Mouse (Mus musculus) limb, embryonic 15.5 days (tissue): ENCODE results near the gene Miga1. TPM values are rescaled to one million over a fixed set of nuclear protein-coding genes. Genes with fewer than 3 reads are reported as not detected.

Source experiments
- ATAC-seq: fragments of 200-750 bp; cut with Nextera tagmentation; 2 replicates; pipeline ENCODE4 v1.8.0; 2017; ENCODE audit warnings: low read depth, moderate TSS enrichment; ENCODE audit not compliant: insufficient number of reproducible peaks, low FRiP score, low TSS enrichment
- H3K27ac ChIP-seq: fragments of 300-500 bp; sonication (generic); 2 replicates; pipeline ENCODE4 v1.5.1; 2015; ENCODE audit warnings: moderate library complexity, mild to moderate bottlenecking, inconsistent platforms
- H3K27me3 ChIP-seq: fragments of 300-500 bp; sonication (generic); 2 replicates; pipeline ENCODE4 v1.6.1; 2015; ENCODE audit warnings: inconsistent platforms
- H3K36me3 ChIP-seq: fragments of 300-500 bp; sonication (generic); 2 replicates; pipeline ENCODE4 v1.6.1; 2015; ENCODE audit warnings: inconsistent platforms
- H3K4me1 ChIP-seq: fragments of 300-500 bp; sonication (generic); 2 replicates; pipeline ENCODE4 v1.6.1; 2015; ENCODE audit warnings: inconsistent platforms
- H3K4me2 ChIP-seq: fragments of 300-500 bp; sonication (generic); 2 replicates; pipeline ENCODE4 v1.6.1; 2015; ENCODE audit warnings: mild to moderate bottlenecking, inconsistent platforms
- H3K4me3 ChIP-seq: fragments of 300-500 bp; sonication (generic); 2 replicates; pipeline ENCODE4 v1.5.1; 2015; ENCODE audit warnings: mild to moderate bottlenecking, inconsistent platforms
- H3K9ac ChIP-seq: fragments of 300-500 bp; sonication (generic); 2 replicates; pipeline ENCODE4 v1.6.1; 2015; ENCODE audit warnings: inconsistent platforms
- H3K9me3 ChIP-seq: fragments of 300-500 bp; sonication (generic); 2 replicates; pipeline ENCODE4 v1.6.1; 2016; ENCODE audit warnings: inconsistent platforms
- WGBS: fragments of 180-500 bp; shearing (Covaris S2); methylation state at CpG from one replicate; pipeline ENCODE4 v1.1.7; 2015; 5-methylcytosine and 5-hydroxymethylcytosine counted together
- polyA plus RNA-seq: library from polyadenylated mRNA; unstranded; fragments of >200 nt; fragmentation: Nextera tagmentation; extraction: Ambion mirVana; gene quantifications from 2 replicates; pipeline ENCODE4 v1.2.1, GENCODE M21; 2015

The Miga1 gene
- polyA plus RNA-seq, 1 experiment from 2014 or later, result 16.2 TPM

DNA sequence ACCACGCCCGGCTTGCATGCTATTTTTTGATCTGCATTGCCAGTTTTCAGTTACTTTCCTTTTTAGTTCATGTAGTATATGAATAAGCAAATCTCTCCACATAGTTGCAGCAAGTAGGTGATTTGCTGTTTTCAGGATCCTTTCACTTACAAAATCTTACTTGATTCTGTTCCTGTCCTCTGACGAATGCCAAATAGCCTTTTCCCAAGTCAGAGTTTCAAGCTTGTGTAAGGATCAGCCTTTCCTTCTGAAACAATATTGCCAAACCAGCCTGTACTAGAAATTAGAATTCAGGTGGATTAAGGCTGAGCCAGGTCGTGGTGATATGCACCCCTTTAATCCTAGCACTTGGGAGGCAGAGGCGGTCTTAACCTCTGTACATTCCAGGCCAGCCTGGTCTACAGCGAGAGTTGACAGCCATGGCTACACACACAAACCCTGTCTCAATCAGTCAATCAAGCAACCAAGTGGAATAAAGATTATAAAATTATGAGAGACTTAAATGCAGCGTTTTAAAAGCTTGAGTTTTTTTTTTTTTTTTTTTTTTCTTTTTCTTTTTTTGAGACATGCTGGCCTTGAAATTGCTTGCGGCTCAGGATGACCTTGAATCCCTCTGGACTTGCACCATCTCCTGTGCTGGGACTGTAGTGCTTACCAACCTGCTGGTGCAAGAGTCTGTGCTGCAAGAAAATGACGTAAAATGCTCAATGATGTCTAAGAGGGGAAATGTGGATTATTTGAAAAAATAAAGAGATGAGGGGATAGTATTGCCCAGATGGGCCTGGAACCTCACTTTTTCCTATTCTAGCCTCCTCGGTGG, 8.0 kb upstream of the Miga1 start:
- WGBS, result 88% methylated on average over 10 of the region's 10 CpGs
- H3K4me3 ChIP-seq, result no peak overlapping the region
- H3K27me3 ChIP-seq, result no peaks in the 10 kb centered on the region
- no peaks in the 10 kb centered on the region for H3K36me3 ChIP-seq
- no peak overlapping the region for H3K27ac ChIP-seq
- peaks cover 24% of the 10 kb centered on the region for H3K4me1 ChIP-seq
- H3K4me2 ChIP-seq, result no peak overlapping the region
- no peak overlapping the region for H3K9ac ChIP-seq
- no peak for ATAC-seq
- H3K9me3 ChIP-seq, result no peaks in the 10 kb centered on the region

GRCm38 (mm10) chr3:152347227-152347626, 7.0 kb upstream of the Miga1 start:
- WGBS, result 45% methylated on average over 3 of the region's 3 CpGs
- H3K27ac ChIP-seq, result no peak overlapping the region

DNA sequence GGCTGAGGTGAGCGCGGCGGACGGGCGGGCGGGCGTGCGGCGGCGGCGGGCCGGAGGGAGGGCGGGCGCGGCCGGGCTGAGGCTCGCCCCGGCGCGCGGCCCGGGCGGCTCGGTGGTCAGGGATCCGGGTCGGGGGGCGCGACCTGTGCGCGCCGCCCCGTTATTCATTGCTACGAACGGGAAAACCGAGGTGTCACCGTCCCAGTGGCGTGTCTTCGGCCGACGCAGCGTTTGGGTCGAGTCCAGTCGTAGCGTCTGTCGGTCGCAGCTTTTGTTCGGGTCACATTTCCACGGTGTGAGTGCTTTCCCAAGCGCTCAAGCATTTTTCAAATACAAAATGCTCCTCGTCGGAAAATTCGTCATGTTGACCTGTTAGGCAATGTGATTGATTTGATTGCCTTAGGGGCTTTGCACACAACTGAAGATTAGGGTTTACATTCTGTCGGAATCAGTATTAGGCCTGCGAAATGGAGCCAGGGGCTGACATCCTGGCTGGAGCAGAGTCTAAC, 6.5 kb upstream of the Miga1 start:
- WGBS, result under 1% methylated on average over 43 of the region's 54 CpGs
- H3K4me3 ChIP-seq, result peak overlapping the region; percentile 72
- H3K27me3 ChIP-seq, result no peaks in the 10 kb centered on the region
- peak; percentile 32; the same call in 1 of the 2 replicates for ATAC-seq
- peak overlapping the region; percentile 87 for H3K27ac ChIP-seq
- H3K36me3 ChIP-seq, result no peaks in the 10 kb centered on the region
- peaks cover 18% of the 10 kb centered on the region for H3K4me1 ChIP-seq
- H3K4me2 ChIP-seq, result peak overlapping the region; percentile 44
- H3K9ac ChIP-seq, result peak overlapping the region; percentile 92
- no peaks in the 10 kb centered on the region for H3K9me3 ChIP-seq

More at GRCm38 (mm10) chr3:152347227-152347626, 7.0 kb upstream of the Miga1 start:
- H3K36me3 ChIP-seq, result no peaks in the 10 kb centered on the region
- H3K9me3 ChIP-seq, result no peaks in the 10 kb centered on the region
- H3K9ac ChIP-seq, result peak overlapping the region; percentile 92; the same call in 1 of the 2 replicates
- H3K4me3 ChIP-seq, result peak overlapping the region; percentile 72
- peaks cover 18% of the 10 kb centered on the region for H3K4me1 ChIP-seq
- H3K27me3 ChIP-seq, result no peaks in the 10 kb centered on the region
- no peak for ATAC-seq
- peak overlapping the region; percentile 44 for H3K4me2 ChIP-seq

- 7% methylated on average over 40 of the region's 44 CpGs for WGBS
- Histone ChIP-seq H3K9me3 (no peaks in the 10 kb centered on the region), H3K4me1 (peaks cover 18% of the 10 kb centered on the region), H3K4me2 (peak within 1 kb of the TSS; percentile 44), H3K4me3 (peak within 1 kb of the TSS; percentile 72), H3K27ac (peak within 1 kb of the TSS; percentile 87), H3K27me3 (no peaks in the 10 kb centered on the region), H3K9ac (peak within 1 kb of the TSS; percentile 92), H3K36me3 (no peaks in the 10 kb centered on the region)
- peak; percentile 92 for ATAC-seq
Measured at GRCm38 (mm10) chr3:152345732-152346632, 5.8 kb upstream of the Miga1 start, which contains the start of gene Usp33. TSS of gene Usp33 (plus strand) at chr3:152346478.

GRCm38 (mm10) chr3:152342961-152343517, 2.8 kb upstream of the Miga1 start:
- H3K36me3 ChIP-seq, result no peaks in the 10 kb centered on the region
- peaks cover 13% of the 10 kb centered on the region for H3K4me1 ChIP-seq
- H3K4me2 ChIP-seq, result no peak overlapping the region
- no peak overlapping the region for H3K27ac ChIP-seq
- WGBS, result 84% methylated on average over 15 of the region's 15 CpGs
- ATAC-seq, result no peak
- no peaks in the 10 kb centered on the region for H3K27me3 ChIP-seq
- H3K9me3 ChIP-seq, result no peaks in the 10 kb centered on the region
- H3K9ac ChIP-seq, result no peak overlapping the region
- H3K4me3 ChIP-seq, result no peak overlapping the region

GRCm38 (mm10) chr3:152336085-152336484, 4.1 kb downstream of the Miga1 start:
- Histone ChIP-seq H3K27me3 (no peaks in the 10 kb centered on the region), H3K4me3 (no peak overlapping the region), H3K36me3 (peaks cover 47% of the 10 kb centered on the region), H3K27ac (no peak overlapping the region), H3K4me2 (no peak overlapping the region), H3K4me1 (peaks cover 6% of the 10 kb centered on the region), H3K9ac (no peak overlapping the region), H3K9me3 (no peaks in the 10 kb centered on the region)
- no peak for ATAC-seq
- WGBS, result 77% methylated on average over 8 of the region's 8 CpGs

- Histone ChIP-seq H3K4me1 (no peaks in the 10 kb centered on the region), H3K36me3 (peaks cover 47% of the 10 kb centered on the region), H3K9me3 (no peaks in the 10 kb centered on the region), H3K27ac (no peak overlapping the region), H3K9ac (no peak overlapping the region), H3K4me3 (no peak overlapping the region), H3K4me2 (no peak overlapping the region), H3K27me3 (no peaks in the 10 kb centered on the region)
- 91% methylated on average over 10 of the region's 10 CpGs for WGBS
- no peak for ATAC-seq
Measured at GRCm38 (mm10) chr3:152333641-152334040, 6.6 kb downstream of the Miga1 start.

GRCm38 (mm10) chr3:152332545-152333300, 7.5 kb downstream of the Miga1 start:
- H3K9me3 ChIP-seq, result no peaks in the 10 kb centered on the region
- H3K4me2 ChIP-seq, result no peak overlapping the region
- H3K36me3 ChIP-seq, result peaks cover 47% of the 10 kb centered on the region
- WGBS, result 88% methylated on average over 15 of the region's 15 CpGs
- ATAC-seq, result no peak
- no peaks in the 10 kb centered on the region for H3K27me3 ChIP-seq
- no peak overlapping the region for H3K9ac ChIP-seq
- no peaks in the 10 kb centered on the region for H3K4me1 ChIP-seq
- H3K27ac ChIP-seq, result no peak overlapping the region
- H3K4me3 ChIP-seq, result no peak overlapping the region

DNA sequence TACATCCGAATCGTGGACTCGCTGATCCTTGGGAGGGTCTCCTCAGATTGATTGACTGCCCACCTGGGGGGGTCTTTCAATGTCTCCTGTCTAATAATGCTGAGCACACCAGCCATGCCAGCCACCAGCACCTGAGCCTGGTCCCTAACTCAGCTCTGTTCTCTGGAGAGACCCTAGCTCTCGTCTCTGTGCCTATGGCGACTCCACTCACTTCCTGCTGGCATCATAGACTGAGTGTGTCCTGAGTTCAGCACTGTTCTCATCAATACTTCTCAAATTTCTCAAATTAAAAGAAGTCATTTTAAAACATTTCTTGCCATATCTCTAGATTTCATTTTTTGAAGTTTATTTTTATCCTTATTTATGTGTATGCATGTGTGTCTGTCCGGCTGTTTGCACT, 8.1 kb downstream of the Miga1 start:
- 97% methylated on average over 6 of the region's 6 CpGs for WGBS

DNA sequence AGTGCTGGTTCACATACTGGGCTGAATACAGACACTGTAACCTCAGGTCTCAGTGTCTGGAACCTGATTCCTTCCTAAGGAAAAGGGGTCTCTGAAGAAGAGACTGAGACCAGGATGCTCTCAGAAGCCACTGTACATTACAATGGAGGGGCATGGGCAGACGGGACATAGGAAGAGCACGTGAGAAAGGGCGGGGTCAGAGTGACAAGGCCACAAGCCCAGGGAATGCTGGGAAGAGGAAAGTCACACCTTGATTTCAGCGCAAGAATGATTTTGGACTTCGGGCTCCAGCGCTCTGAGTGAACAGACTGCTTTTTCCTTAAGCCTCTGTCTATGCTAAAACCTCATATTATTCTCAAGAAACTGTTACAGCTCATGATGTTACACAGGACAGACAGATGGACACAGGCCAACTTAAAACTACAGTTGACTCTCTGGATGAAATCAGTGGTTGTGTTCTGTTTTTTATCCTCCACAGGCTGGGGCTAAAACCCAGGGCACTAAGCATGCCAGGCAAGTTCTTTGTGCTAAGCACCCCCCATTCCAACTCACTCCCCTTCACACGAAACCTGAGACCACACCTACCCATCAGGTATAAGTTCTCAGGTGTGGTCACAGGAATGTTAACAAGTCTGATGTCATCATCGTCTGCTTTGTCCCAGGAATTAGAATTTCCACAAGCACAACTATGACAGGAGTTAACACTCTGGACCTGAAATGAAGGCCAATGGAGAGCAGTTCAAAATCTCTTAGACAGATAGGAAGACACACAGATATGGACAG, 18.3 kb downstream of the Miga1 start:
- ATAC-seq, result no peak
- Histone ChIP-seq H3K4me3 (no peak overlapping the region), H3K27me3 (no peaks in the 10 kb centered on the region), H3K36me3 (peaks cover 20% of the 10 kb centered on the region), H3K4me1 (no peaks in the 10 kb centered on the region), H3K4me2 (no peak overlapping the region), H3K9me3 (no peaks in the 10 kb centered on the region), H3K27ac (no peak overlapping the region), H3K9ac (no peak overlapping the region)
- WGBS, result 85% methylated on average over 8 of the region's 8 CpGs

More for the DNA sequence above, 8.1 kb downstream of the Miga1 start:
- no peak for ATAC-seq
- H3K4me1 ChIP-seq, result no peaks in the 10 kb centered on the region
- H3K9me3 ChIP-seq, result no peaks in the 10 kb centered on the region
- H3K9ac ChIP-seq, result no peak overlapping the region
- no peak overlapping the region for H3K27ac ChIP-seq
- H3K4me2 ChIP-seq, result no peak overlapping the region
- peaks cover 41% of the 10 kb centered on the region for H3K36me3 ChIP-seq
- H3K4me3 ChIP-seq, result no peak overlapping the region
- no peaks in the 10 kb centered on the region for H3K27me3 ChIP-seq
